Mouse (Mus musculus) brain, embryonic 14.5 days (tissue): ENCODE results near the gene Gnat1. TPM values are rescaled to one million over a fixed set of nuclear protein-coding genes. Genes with fewer than 3 reads are reported as not detected.

Experiments used
- DNase-seq: peaks from one replicate; pipeline ENCODE4 v3.0.0-alpha.2; 2011; ENCODE audit warnings: low read depth
- CTCF ChIP-seq: fragments of 200-500 bp; IDR thresholded peaks from 2 replicates; pipeline ENCODE4 v1.5.1; 2012; ENCODE audit warnings: inconsistent platforms, mild to moderate bottlenecking, moderate library complexity, borderline replicate concordance; ENCODE audit not compliant: insufficient read depth, insufficient read length; ENCODE audit errors: extremely low read depth
- POLR2A ChIP-seq: fragments of 200-500 bp; IDR thresholded peaks from 2 replicates; pipeline ENCODE4 v1.6.1; 2012; ENCODE audit warnings: mild to moderate bottlenecking, inconsistent platforms, borderline replicate concordance; ENCODE audit not compliant: poor library complexity, insufficient read depth, insufficient read length, severe bottlenecking; ENCODE audit errors: extremely low read depth
- polyA plus RNA-seq: library from polyadenylated mRNA; depleted of rRNA; stranded (reverse); fragments of >200 nt; gene quantifications from 2 replicates; pipeline ENCODE4 v1.2.3, GENCODE M21; 2012; rRNA removed

The Gnat1 gene
- polyA plus RNA-seq, 1 experiment: 0.48 TPM

DNA sequence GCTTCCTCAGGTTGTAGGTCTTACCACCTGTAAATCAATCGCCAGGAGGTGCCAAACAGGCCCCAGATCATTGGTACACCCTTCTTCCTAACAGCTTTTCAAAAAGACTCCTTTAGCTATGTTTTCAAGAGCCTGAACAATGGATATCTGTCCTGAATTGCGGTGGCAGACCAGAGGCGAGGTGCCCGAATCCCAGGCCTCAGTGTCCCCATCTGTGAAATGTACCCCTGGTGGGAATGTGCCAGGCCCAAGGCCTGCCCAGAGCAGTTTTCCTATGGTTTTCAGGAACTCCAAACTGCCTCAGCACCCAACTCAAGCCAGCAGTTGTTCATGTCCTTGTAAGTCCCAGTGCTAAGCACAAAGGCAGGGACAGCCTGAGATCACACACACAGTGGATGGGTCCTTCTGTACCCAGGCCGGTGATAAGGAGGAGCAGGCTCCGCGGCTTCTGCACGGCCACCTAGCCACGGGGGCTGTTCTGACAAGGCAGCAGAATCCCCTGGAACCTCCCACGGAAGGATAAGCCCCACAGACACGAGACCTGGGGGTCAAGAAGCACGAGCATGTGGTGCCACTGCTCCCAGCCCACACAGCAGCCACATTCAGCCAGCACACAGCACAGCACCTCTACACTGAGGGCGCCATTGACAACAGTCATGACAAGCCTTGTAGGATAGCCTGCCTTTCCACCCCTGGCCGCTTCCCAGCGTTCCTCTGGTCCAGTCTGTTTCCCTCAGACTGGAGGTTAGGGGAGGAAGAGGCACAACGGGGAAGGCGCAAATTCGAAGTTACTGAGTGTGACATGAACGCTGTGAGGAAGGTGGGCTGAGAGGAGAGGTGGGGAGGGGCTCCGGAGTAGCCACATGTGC lies 51.9 kb downstream of the Gnat1 start:
- TF ChIP-seq CTCF: no peak
- no peak for TF ChIP-seq POLR2A
- DNase-seq: peak; percentile 47

GRCm38 (mm10) chr9:107626844-107627277 lies 52.7 kb downstream of the Gnat1 start:
- peak; percentile 98 for DNase-seq
- TF ChIP-seq CTCF (peak; percentile 89), POLR2A (no peak)

- DNase-seq: peak; percentile 88
- TF ChIP-seq CTCF (no peak), POLR2A (no peak)
Observed at GRCm38 (mm10) chr9:107626158-107626843, 53.2 kb downstream of the Gnat1 start.

DNA sequence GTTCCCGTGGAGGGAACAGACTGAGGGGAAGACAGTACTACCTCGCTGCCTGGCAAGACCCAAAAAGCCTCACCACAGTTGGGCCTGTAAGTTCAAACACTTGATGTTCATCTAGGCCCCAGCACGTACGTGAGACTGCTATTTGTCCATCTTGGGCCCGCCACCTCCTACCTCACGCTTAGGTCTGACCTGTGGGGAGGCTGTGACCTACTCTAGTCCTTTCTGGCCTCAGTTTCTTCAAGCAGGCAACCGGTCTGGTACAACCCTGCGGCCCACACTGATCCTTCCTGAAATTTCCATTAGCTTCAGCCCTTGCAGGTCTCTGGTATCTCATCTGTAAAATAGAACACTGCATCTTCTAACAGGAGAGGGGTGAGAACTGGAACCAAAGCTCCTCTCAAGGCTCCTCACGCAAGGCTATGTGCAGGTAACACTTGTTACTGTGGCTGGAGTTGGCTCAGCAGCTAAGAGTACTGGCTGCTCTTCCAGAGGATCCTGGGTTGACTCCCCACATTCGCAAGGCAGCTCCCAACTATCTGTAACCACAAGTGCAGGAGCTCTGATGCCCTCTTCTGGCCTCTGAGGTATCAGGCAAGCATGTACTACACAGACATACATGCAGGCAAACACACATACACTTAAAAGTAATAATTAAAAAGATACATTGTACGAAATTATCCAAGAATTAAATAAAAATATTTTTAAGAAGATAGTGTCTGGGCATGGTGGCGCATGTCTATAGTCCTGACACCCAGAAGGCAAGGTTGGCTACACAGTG lies 54.0 kb downstream of the Gnat1 start:
- TF ChIP-seq CTCF: peak; percentile 28; the same call in 1 of the 2 replicates
- no peak for TF ChIP-seq POLR2A
- peak; percentile 53 for DNase-seq

GRCm38 (mm10) chr9:107624951-107625350 lies 54.6 kb downstream of the Gnat1 start:
- no peak for DNase-seq
- TF ChIP-seq CTCF (no peak), POLR2A (no peak)

GRCm38 (mm10) chr9:107624539-107624938 lies 55.0 kb downstream of the Gnat1 start:
- no peak for TF ChIP-seq CTCF
- no peak for TF ChIP-seq POLR2A
- no peak for DNase-seq

Other genes with a start within 250 kb of the Gnat1 start
- 37.3 and 42.1 TPM in 2 replicates for gene Tmem115, start 145.8 kb downstream of the Gnat1 start, polyA plus RNA-seq
- 34.3 and 45.7 TPM in 2 replicates for gene Cyb561d2, start 137.5 kb downstream of the Gnat1 start, polyA plus RNA-seq
- 74.5 and 109 TPM in 2 replicates for gene Nprl2, start 137.5 kb downstream of the Gnat1 start, polyA plus RNA-seq
- 7.4 and 8.4 TPM in 2 replicates for gene Zmynd10, start 132.4 kb downstream of the Gnat1 start, polyA plus RNA-seq
- gene Rassf1, start 128.2 kb downstream of the Gnat1 start, polyA plus RNA-seq: 31.5 and 34.2 TPM in 2 replicates
- gene Tusc2, start 116.5 kb downstream of the Gnat1 start, polyA plus RNA-seq: 97.6 and 109 TPM in 2 replicates
- gene Hyal2, start 111.8 kb downstream of the Gnat1 start, polyA plus RNA-seq: 50.6 and 55.4 TPM in 2 replicates
- 3.3 and 5.6 TPM in 2 replicates for gene Hyal1, start 102.8 kb downstream of the Gnat1 start, polyA plus RNA-seq
- 28.8 and 32.4 TPM in 2 replicates for gene Naa80, start 100.8 kb downstream of the Gnat1 start, polyA plus RNA-seq
- 1.2 and 1.6 TPM in 2 replicates for gene Hyal3, start 98.9 kb downstream of the Gnat1 start, polyA plus RNA-seq
- 21.4 and 29.6 TPM in 2 replicates for gene Ifrd2, start 92.1 kb downstream of the Gnat1 start, polyA plus RNA-seq
- gene Sema3b, start 70.5 kb downstream of the Gnat1 start, polyA plus RNA-seq: 3.9 and 6.7 TPM in 2 replicates
- gene Gnai2, start 44.3 kb downstream of the Gnat1 start, polyA plus RNA-seq: 488 and 561 TPM in 2 replicates
- gene Slc38a3, start 10.2 kb downstream of the Gnat1 start, polyA plus RNA-seq: 79.7 and 82.3 TPM in 2 replicates
- gene Sema3f, start 30.8 kb upstream of the Gnat1 start, polyA plus RNA-seq: 163 and 176 TPM in 2 replicates
- gene Rbm5, start 91.3 kb upstream of the Gnat1 start, polyA plus RNA-seq: 183 and 228 TPM in 2 replicates
- gene Rbm6, start 193.5 kb upstream of the Gnat1 start, polyA plus RNA-seq: 82.3 and 90.4 TPM in 2 replicates
- 31.5 and 37.2 TPM in 2 replicates for gene Mon1a, start 208.4 kb upstream of the Gnat1 start, polyA plus RNA-seq
- 4.2 and 6.5 TPM in 2 replicates for gene Mst1r, start 227.2 kb upstream of the Gnat1 start, polyA plus RNA-seq
- not detected in 2 replicates for gene Actl11, start 248.8 kb upstream of the Gnat1 start, polyA plus RNA-seq